Comparison of ENCODE assay signal across 11 mouse cellular contexts in genomic region chr15:100666851-100667250, GRCm38 (mm10). TPM values are rescaled to one million over a fixed set of nuclear protein-coding genes. Genes with fewer than 3 reads are reported as not detected.
A peak's percentile ranks its signal among the peaks of the same experiment; 100 is the strongest.
DNase-seq lines count a peak whose midpoint lies in the region; ATAC-seq and TF ChIP-seq lines count a peak whose summit lies in the region.
"Had no signal": no experiment of that assay in that cellular context is flagged by ENCODE, and none has a peak within 500 bp of the region (broad histone marks: within the 10 kb centered on the region; RNA-seq: fewer than 3 reads in every experiment).

No protein-coding gene starts in this region.

- no peaks in the 10 kb centered on the region for H3K9me3 ChIP-seq in kidney, embryonic 16.5 days (ENCODE audit: low read length)
- H3K9me3 ChIP-seq in CH12.LX (replicated peaks; ENCODE audit: low read length): no peaks in the 10 kb centered on the region
- no peaks in the 10 kb centered on the region for H3K9me3 ChIP-seq in liver, embryonic 16.5 days (replicated peaks; ENCODE audit: control insufficient read depth, low read length)
- H3K9me3 ChIP-seq: embryonic facial prominence, embryonic 15.5 days had no signal

- no peak for DNase-seq in kidney, adult 8-10 months
- no peak for DNase-seq in CH12.LX (ENCODE audit: extremely low read depth)
- no peak for DNase-seq in cerebellum, postnatal 14 days
- DNase-seq in ovary, postnatal 14 days (ENCODE audit: low spot score): no peak
- DNase-seq: cerebellum, adult 18-20 months; gastrocnemius, postnatal 25 days had no signal

- H3K4me2 ChIP-seq in kidney, embryonic 16.5 days (replicated peaks; ENCODE audit: low read depth, low read length): no peak overlapping the region
- H3K4me2 ChIP-seq in CH12.LX (ENCODE audit: insufficient read depth, low read depth, poor library complexity, severe bottlenecking): peak overlapping the region; percentile 64
- H3K4me2 ChIP-seq in liver, embryonic 16.5 days (ENCODE audit: low read depth, low read length): peak overlapping the region; percentile 41
- H3K4me2 ChIP-seq: embryonic facial prominence, embryonic 15.5 days had no signal

- peaks cover 15% of the 10 kb centered on the region for H3K4me1 ChIP-seq in kidney, embryonic 16.5 days (ENCODE audit: insufficient read depth, low read length)
- H3K4me1 ChIP-seq in CH12.LX (ENCODE audit: control insufficient read depth in 1 of 2, insufficient read depth in 2 of 2): peaks cover 23 to 82% of the 10 kb centered on the region in 2 experiments
- H3K4me1 ChIP-seq in bone marrow, adult 2 months (ENCODE audit: control insufficient read depth, insufficient read depth, low read length): peaks cover 8% of the 10 kb centered on the region; the same call in 1 of the 2 replicates
- peaks cover 19% of the 10 kb centered on the region for H3K4me1 ChIP-seq in liver, embryonic 16.5 days (ENCODE audit: control insufficient read depth, low read depth, low read length)

- ATAC-seq in kidney, embryonic 16.5 days (ENCODE audit: low FRiP score, low TSS enrichment): no peak
- ATAC-seq in liver, embryonic 16.5 days (ENCODE audit: low read depth): no peak
- ATAC-seq: forebrain, embryonic 16.5 days had no signal

- H3K27me3 ChIP-seq in kidney, embryonic 16.5 days (ENCODE audit: insufficient read depth, low read length): no peaks in the 10 kb centered on the region
- no peaks in the 10 kb centered on the region for H3K27me3 ChIP-seq in CH12.LX (replicated peaks)
- H3K27me3 ChIP-seq in liver, embryonic 16.5 days (ENCODE audit: control insufficient read depth, insufficient read depth, low read depth, low read length): no peaks in the 10 kb centered on the region
- H3K27me3 ChIP-seq: embryonic facial prominence, embryonic 15.5 days had no signal

- dilution Hi-C loops in CH12.LX (cut with MboI; ENCODE audit: extremely low pct_ligation_motif_present, extremely low pct_unique_long_range_greater_than_20kb, low sequenced_read_pairs): no loop called here

- TF ChIP-seq POLR2A in CH12.LX (IDR thresholded peaks at IDR 0.05; ENCODE audit: low read depth, low read length): no peak
- no peak for TF ChIP-seq POLR2A in bone marrow, adult 2 months (IDR thresholded peaks at IDR 0.05; ENCODE audit: borderline replicate concordance, control insufficient read depth, low read depth, low read length)

- TF ChIP-seq CTCF in CH12.LX (conservative IDR thresholded peaks at IDR 0.05 in 1 of 2, IDR thresholded peaks at IDR 0.05 in 1 of 2; ENCODE audit: low read depth in 2 of 2, low read length in 2 of 2): no peak
- TF ChIP-seq CTCF in bone marrow, adult 2 months (IDR thresholded peaks at IDR 0.05; ENCODE audit: control insufficient read depth, insufficient read depth, low read length): no peak

- in situ Hi-C loops in CH12.LX (cut with MboI; ENCODE audit: low pct_ligation_motif_present, low pct_unique_long_range_greater_than_20kb, low sequenced_read_pairs): no loop called here

- TF ChIP-seq RAD21 in CH12.LX (IDR thresholded peaks at IDR 0.05; ENCODE audit: low read depth, low read length): no peak

- H3K79me2 ChIP-seq in CH12.LX (replicated peaks; ENCODE audit: control insufficient read depth, extremely low read depth, insufficient read depth, poor library complexity, severe bottlenecking): peaks cover 49% of the 10 kb centered on the region

- H3K27ac ChIP-seq in kidney, embryonic 16.5 days (ENCODE audit: low read length): peak overlapping the region; percentile 21; the same call in 1 of the 2 replicates
- H3K27ac ChIP-seq in CH12.LX (ENCODE audit: insufficient read depth, low read depth): peak overlapping the region; percentile 55
- peak overlapping the region; percentile 82 for H3K27ac ChIP-seq in bone marrow, adult 2 months (ENCODE audit: control insufficient read depth, insufficient read depth, low read depth, low read length, poor library complexity)
- H3K27ac ChIP-seq in liver, embryonic 16.5 days (ENCODE audit: low read length): peak overlapping the region; percentile 64
- H3K27ac ChIP-seq: embryonic facial prominence, embryonic 15.5 days had no signal

- H3K9ac ChIP-seq in kidney, embryonic 16.5 days (replicated peaks; ENCODE audit: low read length): no peak overlapping the region
- H3K9ac ChIP-seq in CH12.LX (ENCODE audit: insufficient read depth, low read depth): peak overlapping the region; percentile 85
- peak overlapping the region; percentile 24; the same call in 1 of the 2 replicates for H3K9ac ChIP-seq in liver, embryonic 16.5 days (ENCODE audit: low read depth, low read length)
- H3K9ac ChIP-seq: embryonic facial prominence, embryonic 15.5 days had no signal

- no peaks in the 10 kb centered on the region for H3K36me3 ChIP-seq in kidney, embryonic 16.5 days (ENCODE audit: insufficient read depth, low read length)
- peaks cover 3 to 25% of the 10 kb centered on the region in 2 experiments for H3K36me3 ChIP-seq in CH12.LX (replicated peaks in 1 of 2; ENCODE audit: control insufficient read depth in 1 of 2, insufficient read depth in 1 of 2, low read length in 1 of 2)
- H3K36me3 ChIP-seq in liver, embryonic 16.5 days (ENCODE audit: control insufficient read depth, insufficient read depth): no peaks in the 10 kb centered on the region
- H3K36me3 ChIP-seq: embryonic facial prominence, embryonic 15.5 days had no signal

- TF ChIP-seq EP300 in CH12.LX (IDR thresholded peaks at IDR 0.05; ENCODE audit: low read length): no peak

- WGBS in kidney, embryonic 16.5 days: 20% methylated on average over 12 of the region's 12 CpGs
- WGBS in bone marrow, adult 2 months: 6% methylated on average over 12 of the region's 12 CpGs
- WGBS in liver, embryonic 16.5 days (ENCODE audit: insufficient replicate concordance): 6% methylated on average over 12 of the region's 12 CpGs

- no peak overlapping the region for H3K4me3 ChIP-seq in kidney, embryonic 16.5 days (ENCODE audit: low read length)
- peak overlapping the region; percentile 29 to 41 (median 38) for H3K4me3 ChIP-seq in CH12.LX (replicated peaks in 1 of 3; ENCODE audit: low read depth in 2 of 3, low read length in 2 of 3, poor library complexity in 1 of 3)
- peak overlapping the region; percentile 57 for H3K4me3 ChIP-seq in bone marrow, adult 2 months (replicated peaks; ENCODE audit: control insufficient read depth, low read depth, low read length)
- H3K4me3 ChIP-seq in liver, embryonic 16.5 days (ENCODE audit: low read depth, low read length): peak overlapping the region; percentile 26
- H3K4me3 ChIP-seq: embryonic facial prominence, embryonic 15.5 days had no signal

TF ChIP-seq in CH12.LX, 34 proteins besides CTCF, POLR2A, EP300 and RAD21:
- TF ChIP-seq MAZ (IDR thresholded peaks at IDR 0.05; ENCODE audit: low read depth, low read length): no peak
TF ChIP-seq in CH12.LX: peak in this region for 0.

RNA-seq across cellular contexts. Expression of gene Bin2, which starts 2.5 kb away (rescaled TPM):
- 2.1 and 3.0 TPM in 2 replicates for polyA plus RNA-seq in kidney, embryonic 16.5 days (2015; fragmentation: Nextera tagmentation; extraction: Ambion mirVana)
- total RNA-seq in CH12.LX (2012; rRNA removed): 60.4 and 64.8 TPM in 2 replicates
- total RNA-seq in CH12.LX (2014; rRNA removed): 49.2 and 51.4 TPM in 2 replicates
- polyA plus RNA-seq in CH12.LX (2012; ENCODE audit: insufficient read length, low read depth): 72.8 and 89.9 TPM in 2 replicates
- 72.6 and 139 TPM in 2 replicates for polyA plus RNA-seq in bone marrow, adult 2 months (2011; ENCODE audit: insufficient read depth, insufficient read length, low replicate concordance, missing spikeins)
- polyA plus RNA-seq in liver, embryonic 16.5 days (2015; fragmentation: Nextera tagmentation; extraction: Ambion mirVana): 18.0 and 20.6 TPM in 2 replicates

RNA-seq across cellular contexts. Expression of gene Cela1, which starts 20.9 kb away (rescaled TPM):
- 27.1 and 41.9 TPM in 2 replicates for polyA plus RNA-seq in kidney, embryonic 16.5 days (2015; fragmentation: Nextera tagmentation; extraction: Ambion mirVana)
- total RNA-seq in CH12.LX (2012; rRNA removed): 4.8 and 5.1 TPM in 2 replicates
- total RNA-seq in CH12.LX (2014; rRNA removed): 1.3 and 1.8 TPM in 2 replicates
- polyA plus RNA-seq in CH12.LX (2012; ENCODE audit: insufficient read length, low read depth): 3.3 TPM in 2 replicates
- polyA plus RNA-seq in bone marrow, adult 2 months (2011; ENCODE audit: insufficient read depth, insufficient read length, low replicate concordance, missing spikeins): 55.3 and 57.2 TPM in 2 replicates
- 20.3 and 30.0 TPM in 2 replicates for polyA plus RNA-seq in liver, embryonic 16.5 days (2015; fragmentation: Nextera tagmentation; extraction: Ambion mirVana)
- total RNA-seq: gastrocnemius, postnatal 25 days had no signal

RNA-seq across cellular contexts. Expression of gene Smagp, which starts 30.1 kb away (rescaled TPM):
- 41.6 and 45.4 TPM in 2 replicates for polyA plus RNA-seq in kidney, embryonic 16.5 days (2015; fragmentation: Nextera tagmentation; extraction: Ambion mirVana)
- total RNA-seq in CH12.LX (2012; rRNA removed): 4.9 and 7.0 TPM in 2 replicates
- 0.55 and 1.3 TPM in 2 replicates for total RNA-seq in CH12.LX (2014; rRNA removed)
- 3.2 and 4.8 TPM in 2 replicates for polyA plus RNA-seq in CH12.LX (2012; ENCODE audit: insufficient read length, low read depth)
- polyA plus RNA-seq in bone marrow, adult 2 months (2011; ENCODE audit: insufficient read depth, insufficient read length, low replicate concordance, missing spikeins): 7.3 and 8.7 TPM in 2 replicates
- 9.1 and 9.3 TPM in 2 replicates for polyA plus RNA-seq in liver, embryonic 16.5 days (2015; fragmentation: Nextera tagmentation; extraction: Ambion mirVana)

RNA-seq across cellular contexts. Expression of gene Dazap2, which starts 51.7 kb away (rescaled TPM):
- 262 and 290 TPM in 2 replicates for polyA plus RNA-seq in kidney, embryonic 16.5 days (2015; fragmentation: Nextera tagmentation; extraction: Ambion mirVana)
- total RNA-seq in CH12.LX (2012; rRNA removed): 56.0 and 63.8 TPM in 2 replicates
- 139 and 159 TPM in 2 replicates for total RNA-seq in CH12.LX (2014; rRNA removed)
- polyA plus RNA-seq in CH12.LX (2012; ENCODE audit: insufficient read length, low read depth): 160 and 213 TPM in 2 replicates
- polyA plus RNA-seq in bone marrow, adult 2 months (2011; ENCODE audit: insufficient read depth, insufficient read length, low replicate concordance, missing spikeins): 121 and 138 TPM in 2 replicates
- polyA plus RNA-seq in liver, embryonic 16.5 days (2015; fragmentation: Nextera tagmentation; extraction: Ambion mirVana): 131 and 146 TPM in 2 replicates

Comparison
In these comparisons a context has a peak if more than half of its experiments do, and no peak if none do; other contexts are left out.
1. H3K27ac ChIP-seq: peak in every context shown above with its lines; median percentile 82 in bone marrow, adult 2 months; 64 in liver, embryonic 16.5 days; 55 in CH12.LX; 21 in kidney, embryonic 16.5 days.